Mouse (Mus musculus) lung, adult 18-20 months (tissue): ENCODE results near the gene Pcif1.

Experiments
- DNase-seq, 2 experiments: peaks; one replicate each; pipeline ENCODE4 v3.0.0; 2022; ENCODE audit warnings: mixed read lengths in 2 of 2

The Pcif1 gene

GRCm38 (mm10) chr2:164924100-164924857 is 45.2 kb downstream of the Pcif1 start:
- peak; percentile 87 to 91 for DNase-seq

- no peak for DNase-seq
These were observed 51.8 kb downstream of the Pcif1 start for GRCm38 (mm10) chr2:164930706-164931581.

GRCm38 (mm10) chr2:164933534-164933933 is 54.4 kb downstream of the Pcif1 start:
- DNase-seq, result no peak

GRCm38 (mm10) chr2:164935991-164936390 is 56.9 kb downstream of the Pcif1 start:
- peak; percentile 30 to 48 for DNase-seq

- DNase-seq, result peak; percentile 32 to 33
These were observed 59.3 kb downstream of the Pcif1 start for GRCm38 (mm10) chr2:164938146-164939091.

GRCm38 (mm10) chr2:164939106-164939505 is 60.0 kb downstream of the Pcif1 start:
- DNase-seq, result no peak

- DNase-seq, result no peak
These were observed 61.2 kb downstream of the Pcif1 start, which contains the start of gene Mmp9 for GRCm38 (mm10) chr2:164940140-164940830. Gene Mmp9 (plus strand): TSS chr2:164940780.

DNA sequence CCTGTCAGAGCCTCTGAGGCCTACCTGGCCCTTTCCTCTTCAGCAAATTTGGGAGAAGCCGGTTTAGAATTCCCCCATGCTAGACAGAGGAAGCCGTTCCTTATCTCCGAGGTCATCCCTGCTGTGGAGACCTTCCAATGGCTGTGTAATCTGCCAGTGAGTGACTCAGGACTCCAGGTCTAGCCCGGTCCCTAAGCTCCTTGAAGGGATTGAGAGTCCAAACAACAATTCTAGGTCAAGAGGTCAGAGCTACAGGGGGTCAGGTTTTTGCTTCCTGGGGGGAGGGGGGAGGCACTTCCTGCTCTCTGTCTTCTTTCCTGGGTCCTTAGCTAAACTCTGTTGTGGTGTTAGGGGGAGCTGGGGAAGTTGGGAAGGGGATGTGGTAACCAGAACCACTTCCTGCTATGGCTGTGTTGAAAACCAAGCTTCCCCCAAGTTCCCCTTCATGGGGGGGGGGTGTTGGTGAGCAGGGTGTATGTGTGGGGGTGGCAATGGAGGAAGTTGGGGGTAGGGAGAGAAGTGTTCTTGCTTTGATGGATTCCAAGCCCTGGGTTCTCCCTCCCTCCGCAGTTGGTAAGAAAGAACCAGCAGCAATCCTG is 63.7 kb downstream of the Pcif1 start:
- DNase-seq, result peak; percentile 43 to 48
